Mouse (Mus musculus): Measurements from ENCODE around the gene Exd2.

GRCm38 (mm10) chr12:80427683-80428082 is 35.2 kb upstream of the Exd2 start:
- TF ChIP-seq CTCF (IDR thresholded peaks at IDR 0.05; ENCODE audit: control insufficient read depth, insufficient read depth, insufficient replicate concordance, low read depth, low read length) (no peak), POLR2A (IDR thresholded peaks at IDR 0.05; ENCODE audit: control insufficient read depth, low read depth, low read length) (no peak)

All from testis, adult 2 months (tissue).